ENCODE assay signal across 9 mouse cellular contexts in genomic region chr6:114860677-114861568, GRCm38 (mm10).
A peak's percentile ranks its signal among the peaks of the same experiment; 100 is the strongest.
DNase-seq lines count a peak whose midpoint lies in the region; ATAC-seq lines count a peak whose summit lies in the region.
"Had no signal": no experiment of that assay in that cellular context is flagged by ENCODE, and none has a peak within 500 bp of the region (broad histone marks: within the 10 kb centered on the region; RNA-seq: fewer than 3 reads in every experiment).

No protein-coding gene starts in this region.

- H3K4me1 ChIP-seq in heart, embryonic 12.5 days (replicated peaks), result peaks cover 64% of the 10 kb centered on the region
- peaks cover 9% of the 10 kb centered on the region; the same call in 1 of the 2 replicates for H3K4me1 ChIP-seq in stomach, embryonic 14.5 days (ENCODE audit: control insufficient read depth, insufficient read depth, low read length)
- H3K4me1 ChIP-seq: midbrain, embryonic 12.5 days had no signal

- H3K9ac ChIP-seq in heart, embryonic 12.5 days, result peak overlapping the region; percentile 13; the same call in 1 of the 2 replicates
- no peak overlapping the region for H3K9ac ChIP-seq in stomach, embryonic 14.5 days (replicated peaks; ENCODE audit: low read depth, low read length)
- H3K9ac ChIP-seq: midbrain, embryonic 12.5 days had no signal

- H3K27me3 ChIP-seq in heart, embryonic 12.5 days (replicated peaks), result no peaks in the 10 kb centered on the region
- no peaks in the 10 kb centered on the region for H3K27me3 ChIP-seq in stomach, embryonic 14.5 days (ENCODE audit: control insufficient read depth, insufficient read depth, low read length)
- H3K27me3 ChIP-seq: midbrain, embryonic 12.5 days had no signal

- WGBS in heart, embryonic 12.5 days, result 42% methylated on average over 14 of the region's 14 CpGs
- WGBS in stomach, embryonic 14.5 days, result 74% methylated on average over 14 of the region's 14 CpGs

- H3K36me3 ChIP-seq in heart, embryonic 12.5 days, result peaks cover 47% of the 10 kb centered on the region
- peaks cover 36% of the 10 kb centered on the region for H3K36me3 ChIP-seq in stomach, embryonic 14.5 days (ENCODE audit: control insufficient read depth, insufficient read depth, low read length)

- H3K4me2 ChIP-seq in heart, embryonic 12.5 days, result no peak overlapping the region
- no peak overlapping the region for H3K4me2 ChIP-seq in stomach, embryonic 14.5 days (replicated peaks; ENCODE audit: low read depth, low read length)
- H3K4me2 ChIP-seq: midbrain, embryonic 12.5 days had no signal

- peak; percentile 10; the same call in 1 of the 2 replicates for ATAC-seq in heart, embryonic 12.5 days (ENCODE audit: insufficient number of reproducible peaks, low FRiP score)
- ATAC-seq in stomach, embryonic 14.5 days (ENCODE audit: insufficient number of reproducible peaks, insufficient read depth, low FRiP score, low read depth), result no peak

- no peaks in the 10 kb centered on the region for H3K9me3 ChIP-seq in heart, embryonic 12.5 days (replicated peaks)
- H3K9me3 ChIP-seq in stomach, embryonic 14.5 days (ENCODE audit: control insufficient read depth, low read depth, low read length), result no peaks in the 10 kb centered on the region
- H3K9me3 ChIP-seq: midbrain, embryonic 12.5 days had no signal

- peak overlapping the region; percentile 73 for H3K27ac ChIP-seq in heart, embryonic 12.5 days (ENCODE audit: poor library complexity, severe bottlenecking)
- peak overlapping the region; percentile 33; the same call in 1 of the 2 replicates for H3K27ac ChIP-seq in stomach, embryonic 14.5 days (ENCODE audit: low read length)
- H3K27ac ChIP-seq: midbrain, embryonic 12.5 days had no signal

- peak; percentile 62 for DNase-seq in adrenal gland, postnatal 14 days
- DNase-seq in adrenal gland, postnatal 4 days (ENCODE audit: low spot score in 2 of 2), result no peak
- DNase-seq in lung, postnatal 10 days, result peak; percentile 60
- no peak for DNase-seq in lung, postnatal 14 days
- no peak for DNase-seq in cerebellum, postnatal 10 days
- no peak for DNase-seq in cerebellum, postnatal 36 days

- H3K4me3 ChIP-seq in heart, embryonic 12.5 days, result no peak overlapping the region
- no peak overlapping the region for H3K4me3 ChIP-seq in stomach, embryonic 14.5 days (ENCODE audit: low read depth, low read length)
- H3K4me3 ChIP-seq: midbrain, embryonic 12.5 days had no signal

Comparison
In these comparisons a context has a peak if more than half of its experiments do, and no peak if none do; other contexts are left out.
1. DNase-seq: peak in adrenal gland, postnatal 14 days (single experiment) and lung, postnatal 10 days (single experiment); none in adrenal gland, postnatal 4 days (0 of 2), lung, postnatal 14 days (single experiment), cerebellum, postnatal 10 days (0 of 2) and cerebellum, postnatal 36 days (0 of 2).